ENCODE assay signal across 8 mouse cellular contexts in the genomic region with DNA sequence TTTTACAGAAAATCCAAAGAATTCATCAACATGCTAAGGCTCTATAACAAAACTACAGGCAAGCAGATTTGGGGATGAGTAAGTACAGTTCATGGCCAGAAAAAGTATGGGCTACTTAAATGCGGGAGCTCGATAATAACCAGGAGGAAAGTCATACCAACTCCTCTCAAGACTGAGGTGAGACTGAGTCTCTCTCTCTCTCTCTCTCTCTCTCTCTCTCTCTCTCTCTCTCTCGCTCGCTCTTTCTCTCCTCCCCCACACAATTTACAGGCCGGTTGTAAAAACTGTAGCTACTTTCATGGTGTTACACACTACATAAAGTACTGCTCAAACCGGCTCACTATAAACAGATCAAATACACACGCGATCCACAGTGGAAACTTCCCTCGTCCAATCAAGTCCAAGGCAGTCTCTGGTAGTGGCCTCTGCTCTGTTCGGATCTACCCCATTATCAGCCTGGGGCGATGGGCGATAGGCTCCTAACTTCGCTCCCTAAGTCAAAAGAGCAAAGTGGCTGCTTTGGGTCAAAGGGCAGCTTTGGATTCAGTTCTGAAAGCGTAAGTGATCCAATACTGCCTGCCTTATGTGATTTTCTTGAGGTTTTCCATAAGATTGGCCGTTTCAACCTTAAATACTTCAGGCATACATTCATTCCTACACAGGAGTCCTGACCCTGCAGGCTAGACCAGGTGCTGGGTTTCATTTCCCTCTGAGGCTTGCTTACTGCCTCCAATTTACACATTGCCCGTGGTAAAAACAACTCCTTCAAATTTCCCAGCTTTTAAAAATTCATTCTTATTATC. TPM values are rescaled to one million over a fixed set of nuclear protein-coding genes. Genes with fewer than 3 reads are reported as not detected.
DNase-seq lines count a peak whose midpoint lies in the region; ATAC-seq and TF ChIP-seq lines count a peak whose summit lies in the region.

No protein-coding gene starts in this region.

- H3K27me3 ChIP-seq in C2C12 (ENCODE audit: control insufficient read depth, insufficient read depth, insufficient read length): no peaks in the 10 kb centered on the region
- H3K27me3 ChIP-seq in forebrain, embryonic 16.5 days (replicated peaks; ENCODE audit: control insufficient read depth, insufficient read depth, low read length): peaks cover 4% of the 10 kb centered on the region; the same call in 1 of the 2 replicates
- no peaks in the 10 kb centered on the region for H3K27me3 ChIP-seq in liver, embryonic 14.5 days (ENCODE audit: control insufficient read depth, insufficient read depth, low read length)

- no peaks in the 10 kb centered on the region for H3K36me3 ChIP-seq in C2C12 (ENCODE audit: control insufficient read depth, insufficient read depth)
- H3K36me3 ChIP-seq in forebrain, embryonic 16.5 days (ENCODE audit: control insufficient read depth, insufficient read depth): no peaks in the 10 kb centered on the region
- H3K36me3 ChIP-seq in liver, embryonic 14.5 days (replicated peaks; ENCODE audit: control insufficient read depth, insufficient read depth, low read depth): no peaks in the 10 kb centered on the region; the same call in 1 of the 2 replicates

- H3K4me3 ChIP-seq in C2C12 (ENCODE audit: insufficient read depth, poor library complexity, severe bottlenecking): peak overlapping the region; percentile 44
- peak overlapping the region; percentile 50; the same call in 1 of the 2 replicates for H3K4me3 ChIP-seq in forebrain, embryonic 16.5 days (replicated peaks; ENCODE audit: low read length)
- H3K4me3 ChIP-seq in liver, embryonic 14.5 days (ENCODE audit: insufficient read depth in 1 of 2, low read depth in 2 of 2, low read length in 2 of 2): peak overlapping the region; percentile 76

- DNase-seq in embryo, embryonic 10.5 days (ENCODE audit: low spot score): peak; percentile 15
- DNase-seq in embryo, embryonic 9.5 days (ENCODE audit: extremely low spot score): no peak
- no peak for DNase-seq in liver, embryonic 14.5 days (ENCODE audit: low read depth in 3 of 3, low spot score in 3 of 3)
- no peak for DNase-seq in adrenal gland, postnatal 4 days (ENCODE audit: low spot score in 2 of 2)
- no peak for DNase-seq in cerebellum, postnatal 36 days
- no peak for DNase-seq in right cerebral cortex, postnatal 10 days (ENCODE audit: low spot score in 2 of 2)

- TF ChIP-seq CTCF in C2C12 (IDR thresholded peaks at IDR 0.05; ENCODE audit: control insufficient read depth, insufficient read depth, insufficient read length): no peak
- TF ChIP-seq CTCF in liver, embryonic 14.5 days (IDR thresholded peaks at IDR 0.05; ENCODE audit: low read depth): no peak

- WGBS in forebrain, embryonic 16.5 days: 53% methylated on average over 16 of the region's 16 CpGs
- 25% methylated on average over 16 of the region's 16 CpGs for WGBS in liver, embryonic 14.5 days (ENCODE audit: insufficient replicate concordance)

- peaks cover 10% of the 10 kb centered on the region; the same call in 1 of the 2 replicates for H3K4me1 ChIP-seq in forebrain, embryonic 16.5 days (replicated peaks; ENCODE audit: control insufficient read depth, insufficient read depth, low read length)
- H3K4me1 ChIP-seq in liver, embryonic 14.5 days (replicated peaks; ENCODE audit: control insufficient read depth in 2 of 2, insufficient read depth in 2 of 2, low read length in 1 of 2): peaks cover 15 to 29% of the 10 kb centered on the region in 2 experiments

- H3K4me2 ChIP-seq in forebrain, embryonic 16.5 days (ENCODE audit: low read length): peak overlapping the region; percentile 74
- peak overlapping the region; percentile 86 for H3K4me2 ChIP-seq in liver, embryonic 14.5 days (ENCODE audit: low read depth)

- ATAC-seq in forebrain, embryonic 16.5 days: no peak
- peak; percentile 60 for ATAC-seq in liver, embryonic 14.5 days (ENCODE audit: insufficient read depth)

- H3ac ChIP-seq in C2C12 (ENCODE audit: control insufficient read depth, insufficient read length, low read depth): no peak overlapping the region

- TF ChIP-seq EP300 in liver, embryonic 14.5 days (IDR thresholded peaks at IDR 0.05; ENCODE audit: low read depth): no peak

- H3K79me3 ChIP-seq in C2C12 (ENCODE audit: low read depth): peaks cover 2% of the 10 kb centered on the region

- peaks cover 21% of the 10 kb centered on the region for H3K79me2 ChIP-seq in C2C12 (ENCODE audit: control insufficient read depth, insufficient read depth)

- H3K9me3 ChIP-seq in forebrain, embryonic 16.5 days (ENCODE audit: control insufficient read depth, low read length): no peaks in the 10 kb centered on the region
- H3K9me3 ChIP-seq in liver, embryonic 14.5 days (ENCODE audit: control insufficient read depth, low read length): no peaks in the 10 kb centered on the region

- no peak overlapping the region for H3K27ac ChIP-seq in forebrain, embryonic 16.5 days (ENCODE audit: low read length)
- H3K27ac ChIP-seq in liver, embryonic 14.5 days: peak overlapping the region; percentile 30; the same call in 1 of the 2 replicates

- no peak overlapping the region; the same call in 1 of the 2 replicates for H3K9ac ChIP-seq in forebrain, embryonic 16.5 days (replicated peaks; ENCODE audit: low read depth, low read length)
- peak overlapping the region; percentile 84 for H3K9ac ChIP-seq in liver, embryonic 14.5 days (replicated peaks)

TF ChIP-seq in C2C12, 6 proteins besides CTCF, POLR2A, EP300 and RAD21:
- TF ChIP-seq MAX (IDR thresholded peaks at IDR 0.05) (no peak), FOSL1 (IDR thresholded peaks at IDR 0.05; ENCODE audit: insufficient read depth, low read length, poor library complexity, severe bottlenecking) (no peak), MYOG (IDR thresholded peaks at IDR 0.05; ENCODE audit: control insufficient read depth, extremely low read depth, insufficient read length) (no peak), MYOD1 (IDR thresholded peaks at IDR 0.05; ENCODE audit: control insufficient read depth, insufficient read length, low read depth) (no peak), CEBPB (IDR thresholded peaks at IDR 0.05; ENCODE audit: low read depth) (no peak), USF1 (IDR thresholded peaks at IDR 0.05; ENCODE audit: low read depth) (no peak)

RNA-seq across cellular contexts. Expression of a gene that starts 1.2 kb away (rescaled TPM):
- polyA plus RNA-seq in C2C12 (2012; fragmentation: generic; extraction: Trizol): 7.4 TPM
- polyA plus RNA-seq in forebrain, embryonic 16.5 days (2015; fragmentation: Nextera tagmentation; extraction: Ambion mirVana): 7.4 and 8.0 TPM in 2 replicates
- 3.5 and 6.4 TPM in 2 replicates for polyA plus RNA-seq in liver, embryonic 14.5 days (2012; rRNA removed)
- 15.3 and 15.6 TPM in 2 replicates for polyA plus RNA-seq in liver, embryonic 14.5 days (2014; fragmentation: Nextera tagmentation; extraction: Ambion mirVana)
- 10 to 100 TPM; 37.0 to 40.4 TPM for total RNA-seq in adrenal gland, postnatal 4 days (2021)

RNA-seq across cellular contexts. Expression of a gene that starts 50.1 kb away (rescaled TPM):
- polyA plus RNA-seq in C2C12 (2012; fragmentation: generic; extraction: Trizol): 27.0 TPM
- polyA plus RNA-seq in forebrain, embryonic 16.5 days (2015; fragmentation: Nextera tagmentation; extraction: Ambion mirVana): 10.5 and 12.5 TPM in 2 replicates
- 24.6 and 32.3 TPM in 2 replicates for polyA plus RNA-seq in liver, embryonic 14.5 days (2012; rRNA removed)
- polyA plus RNA-seq in liver, embryonic 14.5 days (2014; fragmentation: Nextera tagmentation; extraction: Ambion mirVana): 35.2 and 37.2 TPM in 2 replicates
- total RNA-seq in adrenal gland, postnatal 4 days (2021): 10 to 100 TPM; 15.8 to 17.6 TPM
